Mouse (Mus musculus): Measurements from ENCODE around the gene Nuak2. TPM values are rescaled to one million over a fixed set of nuclear protein-coding genes. Genes with fewer than 3 reads are reported as not detected.

Gene Nuak2
- polyA plus RNA-seq, 1 experiment from 2014 or later = 1.2 TPM

DNA sequence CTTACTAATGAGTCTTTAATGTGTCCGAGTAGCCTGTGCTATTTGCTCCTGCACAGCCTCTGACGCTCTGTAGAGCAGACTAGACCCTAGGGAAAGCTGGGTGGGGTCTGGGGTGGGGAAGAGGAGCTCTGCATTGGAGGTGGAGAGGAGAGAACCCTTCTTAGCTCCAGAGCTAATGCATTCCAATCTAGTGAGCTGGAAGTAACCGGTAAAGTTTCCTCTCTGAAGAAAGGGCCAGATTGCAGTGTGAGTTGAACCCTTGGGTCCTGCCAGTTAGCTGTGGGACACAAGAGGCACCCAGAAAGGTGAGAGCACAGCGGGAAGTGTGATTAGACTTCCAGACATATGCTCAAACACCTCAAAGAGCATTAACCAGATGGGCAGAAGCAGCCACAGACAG is 24.2 kb upstream of the Nuak2 start:
- H3K9me3 ChIP-seq (ENCODE audit: control insufficient read depth, low read length) = no peaks in the 10 kb centered on the region
- no peak overlapping the region for H3K27ac ChIP-seq (ENCODE audit: low read depth, low read length)
- H3K4me3 ChIP-seq (ENCODE audit: low read depth, low read length) = no peak overlapping the region
- DNase-seq (ENCODE audit: low spot score) (no peak), ATAC-seq (replicated peaks; ENCODE audit: low FRiP score) (no peak)
- no peak overlapping the region for H3K4me2 ChIP-seq
- H3K27me3 ChIP-seq (replicated peaks; ENCODE audit: control insufficient read depth, insufficient read depth, low read length) = peaks cover 12% of the 10 kb centered on the region; the same call in 1 of the 2 replicates
- 62% methylated on average over 4 of the region's 4 CpGs for WGBS
- H3K4me1 ChIP-seq (replicated peaks; ENCODE audit: control insufficient read depth, insufficient read depth, low read length) = peaks cover 10% of the 10 kb centered on the region
- H3K36me3 ChIP-seq (ENCODE audit: control insufficient read depth, insufficient read depth, low read length) = no peaks in the 10 kb centered on the region
- no peak overlapping the region for H3K9ac ChIP-seq (ENCODE audit: low read depth, low read length)

DNA sequence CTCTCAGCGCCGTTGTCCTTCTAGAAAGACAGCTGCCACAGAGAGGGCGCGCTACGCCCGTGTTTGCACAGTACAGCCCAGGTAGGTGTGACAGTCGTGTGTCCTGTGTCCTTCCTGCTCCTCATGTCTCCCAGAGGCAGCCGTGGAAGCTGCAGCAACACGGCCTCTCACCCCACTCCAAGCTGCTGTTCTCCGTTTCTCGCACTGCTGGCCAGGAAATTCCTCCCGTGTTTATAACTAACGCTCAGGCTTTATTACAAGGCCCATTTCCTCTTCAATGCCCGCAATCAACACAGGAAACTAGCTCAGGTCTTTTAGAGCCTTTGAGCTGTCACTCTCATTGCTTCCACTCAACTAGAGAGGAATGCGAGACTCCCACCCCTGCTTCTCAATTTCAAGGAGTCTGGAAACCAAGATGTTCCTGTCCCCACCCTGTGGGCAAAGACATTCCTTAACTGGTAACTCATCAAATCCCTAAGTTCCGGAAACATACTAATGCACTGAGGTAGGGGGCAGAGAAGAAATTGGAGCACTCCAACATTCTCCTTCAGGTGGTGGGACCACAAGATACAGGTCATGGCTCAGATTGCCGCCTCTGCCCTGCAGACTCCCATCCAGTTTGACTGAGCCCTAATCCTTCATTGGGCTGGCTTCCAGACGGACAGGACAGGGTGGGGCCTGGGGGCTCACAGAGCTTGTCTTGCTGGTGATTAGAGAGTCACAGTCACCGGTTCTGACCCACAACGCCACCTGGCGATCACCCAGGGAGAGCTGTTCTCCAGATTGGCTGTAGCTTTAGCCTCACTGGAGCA is 23.4 kb upstream of the Nuak2 start:
- 52% methylated on average over 21 of the region's 21 CpGs for WGBS
- ATAC-seq (replicated peaks; ENCODE audit: low FRiP score) (no peak), DNase-seq (ENCODE audit: low spot score) (no peak)
- no peaks in the 10 kb centered on the region for H3K36me3 ChIP-seq (ENCODE audit: control insufficient read depth, insufficient read depth, low read length)
- no peak overlapping the region for H3K4me3 ChIP-seq (ENCODE audit: low read depth, low read length)
- H3K27ac ChIP-seq (ENCODE audit: low read depth, low read length) = no peak overlapping the region
- no peak overlapping the region for H3K9ac ChIP-seq (ENCODE audit: low read depth, low read length)
- no peaks in the 10 kb centered on the region for H3K9me3 ChIP-seq (ENCODE audit: control insufficient read depth, low read length)
- no peak overlapping the region for H3K4me2 ChIP-seq
- H3K4me1 ChIP-seq (replicated peaks; ENCODE audit: control insufficient read depth, insufficient read depth, low read length) = peaks cover 10% of the 10 kb centered on the region
- peaks cover 18% of the 10 kb centered on the region for H3K27me3 ChIP-seq (replicated peaks; ENCODE audit: control insufficient read depth, insufficient read depth, low read length)

GRCm38 (mm10) chr1:132295506-132295905 is 20.4 kb upstream of the Nuak2 start:
- no peak for ATAC-seq (replicated peaks; ENCODE audit: low FRiP score)
- no peak overlapping the region for H3K27ac ChIP-seq (ENCODE audit: low read depth, low read length)
- 74% methylated on average over 7 of the region's 7 CpGs for WGBS

GRCm38 (mm10) chr1:132296051-132296450 is 19.9 kb upstream of the Nuak2 start:
- peaks cover 44% of the 10 kb centered on the region for H3K27me3 ChIP-seq (replicated peaks; ENCODE audit: control insufficient read depth, insufficient read depth, low read length)
- WGBS = 70% methylated on average over 3 of the region's 3 CpGs
- no peak for DNase-seq (ENCODE audit: low spot score)

More at GRCm38 (mm10) chr1:132295506-132295905, 20.4 kb upstream of the Nuak2 start:
- DNase-seq (ENCODE audit: low spot score) = no peak
- H3K4me1 ChIP-seq (replicated peaks; ENCODE audit: control insufficient read depth, insufficient read depth, low read length) = peaks cover 10% of the 10 kb centered on the region
- H3K27me3 ChIP-seq (replicated peaks; ENCODE audit: control insufficient read depth, insufficient read depth, low read length) = peaks cover 43% of the 10 kb centered on the region
- no peak overlapping the region for H3K4me3 ChIP-seq (ENCODE audit: low read depth, low read length)
- H3K9ac ChIP-seq (ENCODE audit: low read depth, low read length) = no peak overlapping the region
- no peak overlapping the region for H3K4me2 ChIP-seq
- no peaks in the 10 kb centered on the region for H3K9me3 ChIP-seq (ENCODE audit: control insufficient read depth, low read length)
- H3K36me3 ChIP-seq (ENCODE audit: control insufficient read depth, insufficient read depth, low read length) = no peaks in the 10 kb centered on the region

GRCm38 (mm10) chr1:132298425-132298800 is 17.5 kb upstream of the Nuak2 start, which contains the start of gene Klhdc8a:
TSS of gene Klhdc8a (plus strand) at chr1:132298626.
- peak within 1 kb of the TSS; percentile 51 for H3K9ac ChIP-seq (ENCODE audit: low read depth, low read length)
- ATAC-seq (replicated peaks; ENCODE audit: low FRiP score) = 0 out of 2 replicates have a peak, but pooled peaks have one; percentile 39
- 3% methylated on average over 28 of the region's 28 CpGs for WGBS

More at GRCm38 (mm10) chr1:132296051-132296450, 19.9 kb upstream of the Nuak2 start:
- Histone ChIP-seq H3K4me1 (replicated peaks; ENCODE audit: control insufficient read depth, insufficient read depth, low read length) (peaks cover 10% of the 10 kb centered on the region), H3K36me3 (ENCODE audit: control insufficient read depth, insufficient read depth, low read length) (no peaks in the 10 kb centered on the region), H3K4me3 (ENCODE audit: low read depth, low read length) (no peak overlapping the region), H3K9me3 (ENCODE audit: control insufficient read depth, low read length) (no peaks in the 10 kb centered on the region), H3K4me2 (no peak overlapping the region), H3K27ac (ENCODE audit: low read depth, low read length) (no peak overlapping the region), H3K9ac (ENCODE audit: low read depth, low read length) (no peak overlapping the region)
- ATAC-seq (replicated peaks; ENCODE audit: low FRiP score) = no peak

GRCm38 (mm10) chr1:132298801-132299464 is 17.0 kb upstream of the Nuak2 start:
- Histone ChIP-seq H3K27ac (ENCODE audit: low read depth, low read length) (no peak overlapping the region), H3K9me3 (ENCODE audit: control insufficient read depth, low read length) (no peaks in the 10 kb centered on the region), H3K9ac (ENCODE audit: low read depth, low read length) (peak overlapping the region; percentile 51), H3K4me3 (ENCODE audit: low read depth, low read length) (peak overlapping the region; percentile 55), H3K4me1 (replicated peaks; ENCODE audit: control insufficient read depth, insufficient read depth, low read length) (no peaks in the 10 kb centered on the region; the same call in 1 of the 2 replicates), H3K27me3 (replicated peaks; ENCODE audit: control insufficient read depth, insufficient read depth, low read length) (peaks cover 43% of the 10 kb centered on the region), H3K36me3 (ENCODE audit: control insufficient read depth, insufficient read depth, low read length) (no peaks in the 10 kb centered on the region), H3K4me2 (peak overlapping the region; percentile 92)
- ATAC-seq (replicated peaks; ENCODE audit: low FRiP score) (0 out of 2 replicates have a peak, but pooled peaks have one; percentile 18), DNase-seq (ENCODE audit: low spot score) (no peak)
- 2% methylated on average over 70 of the region's 71 CpGs for WGBS

More at GRCm38 (mm10) chr1:132298425-132298800, 17.5 kb upstream of the Nuak2 start, which contains the start of gene Klhdc8a:
- DNase-seq (ENCODE audit: low spot score) = no peak
- H3K4me3 ChIP-seq (ENCODE audit: low read depth, low read length) = peak within 1 kb of the TSS; percentile 55
- H3K4me1 ChIP-seq (replicated peaks; ENCODE audit: control insufficient read depth, insufficient read depth, low read length) = no peaks in the 10 kb centered on the region; the same call in 1 of the 2 replicates
- no peaks in the 10 kb centered on the region for H3K36me3 ChIP-seq (ENCODE audit: control insufficient read depth, insufficient read depth, low read length)
- no peaks in the 10 kb centered on the region for H3K9me3 ChIP-seq (ENCODE audit: control insufficient read depth, low read length)
- H3K27me3 ChIP-seq (replicated peaks; ENCODE audit: control insufficient read depth, insufficient read depth, low read length) = peaks cover 44% of the 10 kb centered on the region
- H3K27ac ChIP-seq (ENCODE audit: low read depth, low read length) = no peak within 1 kb of the TSS
- peak within 1 kb of the TSS; percentile 92 for H3K4me2 ChIP-seq

DNA sequence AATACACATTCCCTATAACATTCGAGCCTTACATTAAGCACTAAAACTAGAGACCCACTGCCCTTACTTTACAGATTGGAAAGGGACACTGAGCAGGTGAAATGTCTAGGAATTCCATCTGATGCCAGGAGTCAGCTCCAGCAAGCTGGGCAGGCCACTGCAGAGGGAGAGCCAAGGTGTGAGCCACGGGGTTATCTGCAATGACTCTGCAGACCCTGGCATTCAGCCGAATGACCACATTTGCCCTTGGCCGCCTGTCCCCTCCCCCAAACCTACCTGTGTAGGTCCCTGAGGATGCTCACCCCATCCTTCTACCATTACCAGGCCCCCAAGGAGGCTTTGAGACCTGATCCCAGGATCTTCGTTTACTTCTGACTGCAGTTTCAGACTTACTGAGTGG is 16.2 kb upstream of the Nuak2 start:
- Histone ChIP-seq H3K9ac (ENCODE audit: low read depth, low read length) (no peak overlapping the region), H3K27me3 (replicated peaks; ENCODE audit: control insufficient read depth, insufficient read depth, low read length) (peaks cover 41% of the 10 kb centered on the region), H3K36me3 (ENCODE audit: control insufficient read depth, insufficient read depth, low read length) (no peaks in the 10 kb centered on the region), H3K4me2 (no peak overlapping the region), H3K4me3 (ENCODE audit: low read depth, low read length) (no peak overlapping the region), H3K4me1 (replicated peaks; ENCODE audit: control insufficient read depth, insufficient read depth, low read length) (no peaks in the 10 kb centered on the region; the same call in 1 of the 2 replicates), H3K9me3 (ENCODE audit: control insufficient read depth, low read length) (no peaks in the 10 kb centered on the region), H3K27ac (ENCODE audit: low read depth, low read length) (no peak overlapping the region)
- no peak for DNase-seq (ENCODE audit: low spot score)
- WGBS = 64% methylated on average over 5 of the region's 5 CpGs
- no peak for ATAC-seq (replicated peaks; ENCODE audit: low FRiP score)

DNA sequence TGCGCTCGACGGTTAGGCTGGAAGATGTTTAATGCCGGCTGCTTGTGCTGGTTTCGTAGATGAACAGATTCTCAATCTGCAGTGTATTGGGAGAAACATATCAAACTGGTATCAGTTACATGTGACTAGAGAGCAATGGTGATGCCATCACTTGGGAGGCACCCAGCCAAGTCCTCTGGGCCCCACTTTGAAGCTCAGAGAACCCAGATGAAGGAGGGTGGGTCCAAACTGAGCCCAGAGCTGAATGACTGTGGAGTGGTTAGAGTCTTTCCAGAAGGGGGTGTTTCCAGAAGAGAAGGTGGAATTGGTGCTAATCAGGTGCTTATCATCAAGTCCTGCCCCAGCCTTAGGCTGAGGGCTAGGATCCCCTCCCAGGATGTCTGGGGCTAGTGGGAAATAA is 14.7 kb upstream of the Nuak2 start:
- H3K9me3 ChIP-seq (ENCODE audit: control insufficient read depth, low read length) = no peaks in the 10 kb centered on the region
- no peak overlapping the region for H3K27ac ChIP-seq (ENCODE audit: low read depth, low read length)
- H3K36me3 ChIP-seq (ENCODE audit: control insufficient read depth, insufficient read depth, low read length) = no peaks in the 10 kb centered on the region
- no peaks in the 10 kb centered on the region; the same call in 1 of the 2 replicates for H3K4me1 ChIP-seq (replicated peaks; ENCODE audit: control insufficient read depth, insufficient read depth, low read length)
- no peak overlapping the region for H3K9ac ChIP-seq (ENCODE audit: low read depth, low read length)
- no peak overlapping the region for H3K4me2 ChIP-seq
- no peak for ATAC-seq (replicated peaks; ENCODE audit: low FRiP score)
- no peak overlapping the region for H3K4me3 ChIP-seq (ENCODE audit: low read depth, low read length)
- H3K27me3 ChIP-seq (replicated peaks; ENCODE audit: control insufficient read depth, insufficient read depth, low read length) = peaks cover 38% of the 10 kb centered on the region
- DNase-seq (ENCODE audit: low spot score) = no peak
- 89% methylated on average over 5 of the region's 5 CpGs for WGBS
